Comparison of ENCODE assay signal across 8 mouse cellular contexts in the genomic region with DNA sequence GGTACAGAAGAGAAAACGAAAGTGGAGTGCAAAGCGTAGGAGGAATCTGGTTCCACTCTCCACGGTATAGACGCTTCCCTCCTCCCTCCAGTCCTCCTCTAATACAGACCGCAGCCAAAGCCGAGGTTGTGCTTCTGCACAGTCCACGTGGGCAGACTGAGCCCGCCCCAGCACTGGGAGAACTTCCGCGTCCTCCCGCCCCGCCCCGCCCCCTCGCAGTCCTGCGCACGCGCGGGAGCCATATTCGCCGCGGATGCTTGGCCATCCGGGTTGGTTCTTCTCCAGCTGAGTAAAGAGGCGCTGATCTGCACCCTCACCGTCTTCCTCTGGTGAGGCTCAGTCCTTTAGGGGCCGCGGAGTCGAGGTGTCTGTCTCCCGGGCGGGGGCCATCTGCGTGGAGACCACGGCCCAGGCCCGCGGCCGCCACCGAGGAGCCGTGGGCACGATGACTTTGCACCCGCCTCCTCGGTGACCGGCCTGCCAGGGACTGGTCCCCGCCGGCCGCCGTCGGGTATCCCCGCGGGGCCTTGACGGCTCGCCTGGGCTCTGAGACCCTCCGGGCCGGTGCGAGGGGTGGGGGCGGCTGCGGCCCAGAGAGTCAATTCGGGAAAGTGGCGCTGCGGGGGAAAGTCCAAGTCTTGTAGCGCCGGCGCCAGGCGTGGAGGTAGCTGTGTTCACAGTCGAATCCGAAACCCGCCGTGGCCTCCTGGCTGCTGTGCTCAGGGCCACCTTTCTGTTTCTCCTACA. TPM values are rescaled to one million over a fixed set of nuclear protein-coding genes. Genes with fewer than 3 reads are reported as not detected.
DNase-seq lines count a peak whose midpoint lies in the region; ATAC-seq and TF ChIP-seq lines count a peak whose summit lies in the region.

A gene (plus strand): TSS at position 216 of the 747 bp plus-strand sequence.
A gene (minus strand): TSS at position 424 of the 747 bp plus-strand sequence.

- DNase-seq in CD4-positive helper T cell, adult 2 months (ENCODE audit: low read depth, low spot score) = peak; percentile 98
- peak; percentile 85 for DNase-seq in brain, embryonic 18.5 days (ENCODE audit: low read depth, low spot score)
- DNase-seq in kidney, postnatal 0 days (ENCODE audit: low spot score) = peak; percentile 97
- peak; percentile 92 for DNase-seq in liver, embryonic 11.5 days (ENCODE audit: low spot score)
- peak; percentile 97 for DNase-seq in naive thymus-derived CD4-positive, alpha-beta T cell, adult 2 months (ENCODE audit: low read depth)

- TF ChIP-seq CTCF in kidney, postnatal 0 days (IDR thresholded peaks at IDR 0.05; ENCODE audit: low read depth) = no peak

- H3K27ac ChIP-seq in heart, embryonic 12.5 days (ENCODE audit: poor library complexity, severe bottlenecking) = peak within 1 kb of the TSS; percentile 91
- H3K27ac ChIP-seq in kidney, postnatal 0 days = peak within 1 kb of the TSS; percentile 84
- H3K27ac ChIP-seq in liver, embryonic 11.5 days (ENCODE audit: low read depth, low read length) = peak within 1 kb of the TSS; percentile 78
- peak within 1 kb of the TSS; percentile 91 for H3K27ac ChIP-seq in stomach, embryonic 14.5 days (ENCODE audit: low read length)

- under 1% methylated on average over 64 of the region's 65 CpGs for WGBS in heart, embryonic 12.5 days
- under 1% methylated on average over 65 of the region's 65 CpGs for WGBS in kidney, postnatal 0 days
- WGBS in liver, embryonic 11.5 days = under 1% methylated on average over 62 of the region's 65 CpGs
- WGBS in stomach, embryonic 14.5 days = under 1% methylated on average over 65 of the region's 65 CpGs

- H3K4me2 ChIP-seq in heart, embryonic 12.5 days = peak within 1 kb of the TSS; percentile 77
- H3K4me2 ChIP-seq in kidney, postnatal 0 days (ENCODE audit: low read length) = peak within 1 kb of the TSS; percentile 72
- peak within 1 kb of the TSS; percentile 81 for H3K4me2 ChIP-seq in liver, embryonic 11.5 days
- H3K4me2 ChIP-seq in stomach, embryonic 14.5 days (replicated peaks; ENCODE audit: low read depth, low read length) = peak within 1 kb of the TSS; percentile 78

- H3K4me3 ChIP-seq in heart, embryonic 12.5 days = peak within 1 kb of the TSS; percentile 79
- H3K4me3 ChIP-seq in kidney, postnatal 0 days (replicated peaks; ENCODE audit: low read depth, low read length) = peak within 1 kb of the TSS; percentile 83
- H3K4me3 ChIP-seq in liver, embryonic 11.5 days (ENCODE audit: low read depth, low read length) = peak within 1 kb of the TSS; percentile 79
- H3K4me3 ChIP-seq in stomach, embryonic 14.5 days (ENCODE audit: low read depth, low read length) = peak within 1 kb of the TSS; percentile 81

- H3K36me3 ChIP-seq in heart, embryonic 12.5 days = peaks cover 32% of the 10 kb centered on the region
- peaks cover 24% of the 10 kb centered on the region for H3K36me3 ChIP-seq in kidney, postnatal 0 days (ENCODE audit: insufficient read depth, low read length)
- H3K36me3 ChIP-seq in liver, embryonic 11.5 days (ENCODE audit: control insufficient read depth, insufficient read depth, low read length) = peaks cover 17% of the 10 kb centered on the region
- peaks cover 23% of the 10 kb centered on the region for H3K36me3 ChIP-seq in stomach, embryonic 14.5 days (ENCODE audit: control insufficient read depth, insufficient read depth, low read length)

- peaks cover 10% of the 10 kb centered on the region for H3K4me1 ChIP-seq in heart, embryonic 12.5 days (replicated peaks)
- H3K4me1 ChIP-seq in kidney, postnatal 0 days (replicated peaks; ENCODE audit: insufficient read depth, low read length) = peaks cover 9% of the 10 kb centered on the region
- peaks cover 14% of the 10 kb centered on the region for H3K4me1 ChIP-seq in liver, embryonic 11.5 days (replicated peaks; ENCODE audit: control insufficient read depth, insufficient read depth, low read length)
- H3K4me1 ChIP-seq in stomach, embryonic 14.5 days (ENCODE audit: control insufficient read depth, insufficient read depth, low read length) = peaks cover 12% of the 10 kb centered on the region; the same call in 1 of the 2 replicates

- no peaks in the 10 kb centered on the region for H3K27me3 ChIP-seq in heart, embryonic 12.5 days (replicated peaks)
- H3K27me3 ChIP-seq in kidney, postnatal 0 days (ENCODE audit: insufficient read depth, low read length) = no peaks in the 10 kb centered on the region
- H3K27me3 ChIP-seq in liver, embryonic 11.5 days (replicated peaks; ENCODE audit: control insufficient read depth, insufficient read depth, low read length) = no peaks in the 10 kb centered on the region
- H3K27me3 ChIP-seq in stomach, embryonic 14.5 days (ENCODE audit: control insufficient read depth, insufficient read depth, low read length) = no peaks in the 10 kb centered on the region

- H3K9me3 ChIP-seq in heart, embryonic 12.5 days (replicated peaks) = no peaks in the 10 kb centered on the region
- H3K9me3 ChIP-seq in kidney, postnatal 0 days (replicated peaks; ENCODE audit: low read length) = no peaks in the 10 kb centered on the region
- no peaks in the 10 kb centered on the region for H3K9me3 ChIP-seq in liver, embryonic 11.5 days (ENCODE audit: control insufficient read depth, low read length)
- H3K9me3 ChIP-seq in stomach, embryonic 14.5 days (ENCODE audit: control insufficient read depth, low read depth, low read length) = no peaks in the 10 kb centered on the region

- H3K9ac ChIP-seq in heart, embryonic 12.5 days = peak within 1 kb of the TSS; percentile 84
- peak within 1 kb of the TSS; percentile 85 for H3K9ac ChIP-seq in kidney, postnatal 0 days (ENCODE audit: low read depth, low read length)
- peak within 1 kb of the TSS; percentile 84 for H3K9ac ChIP-seq in liver, embryonic 11.5 days (ENCODE audit: low read depth, low read length)
- peak within 1 kb of the TSS; percentile 78 for H3K9ac ChIP-seq in stomach, embryonic 14.5 days (replicated peaks; ENCODE audit: low read depth, low read length)

- peak; percentile 95 for ATAC-seq in erythroid progenitor cell, adult 5-6 weeks (replicated peaks; ENCODE audit: low FRiP score, poor library complexity, severe bottlenecking)
- peak; percentile 99 for ATAC-seq in heart, embryonic 12.5 days (ENCODE audit: insufficient number of reproducible peaks, low FRiP score)
- peak; percentile 98 for ATAC-seq in kidney, postnatal 0 days (replicated peaks; ENCODE audit: low FRiP score, low read depth)
- peak; percentile 99 for ATAC-seq in liver, embryonic 11.5 days (replicated peaks; ENCODE audit: low FRiP score)
- ATAC-seq in stomach, embryonic 14.5 days (ENCODE audit: insufficient number of reproducible peaks, insufficient read depth, low FRiP score, low read depth) = peak; percentile 100

RNA-seq across cellular contexts. Expression of the first gene that starts in this region (rescaled TPM):
- total RNA-seq in erythroid progenitor cell, adult 5-6 weeks (2015; ENCODE audit: low replicate concordance) = 93.1 and 102 TPM in 2 replicates
- 60.1 and 70.1 TPM in 2 replicates for total RNA-seq in erythroid progenitor cell, adult 5-6 weeks (2017; ENCODE audit: low replicate concordance)
- polyA plus RNA-seq in heart, embryonic 12.5 days (2016; fragmentation: Nextera tagmentation; extraction: Ambion mirVana) = 237 and 247 TPM in 2 replicates
- polyA plus RNA-seq in kidney, postnatal 0 days (2015; fragmentation: Nextera tagmentation; extraction: Ambion mirVana) = 317 and 325 TPM in 2 replicates
- 326 and 329 TPM in 2 replicates for polyA plus RNA-seq in liver, embryonic 11.5 days (2014; fragmentation: Nextera tagmentation; extraction: Ambion mirVana)
- 274 and 278 TPM in 2 replicates for polyA plus RNA-seq in stomach, embryonic 14.5 days (2014; fragmentation: Nextera tagmentation; extraction: Ambion mirVana)

RNA-seq across cellular contexts. Expression of the second gene that starts in this region (rescaled TPM):
- total RNA-seq in erythroid progenitor cell, adult 5-6 weeks (2015; ENCODE audit: low replicate concordance) = not detected in 2 replicates
- not detected in 2 replicates for total RNA-seq in erythroid progenitor cell, adult 5-6 weeks (2017; ENCODE audit: low replicate concordance)
- polyA plus RNA-seq in heart, embryonic 12.5 days (2016; fragmentation: Nextera tagmentation; extraction: Ambion mirVana) = 0.35 and 0.38 TPM in 2 replicates
- 0.72 and 1.1 TPM in 2 replicates for polyA plus RNA-seq in kidney, postnatal 0 days (2015; fragmentation: Nextera tagmentation; extraction: Ambion mirVana)
- 0.91 and 1.3 TPM in 2 replicates for polyA plus RNA-seq in liver, embryonic 11.5 days (2014; fragmentation: Nextera tagmentation; extraction: Ambion mirVana)
- 0.48 and 0.68 TPM in 2 replicates for polyA plus RNA-seq in stomach, embryonic 14.5 days (2014; fragmentation: Nextera tagmentation; extraction: Ambion mirVana)

Comparison
In these comparisons a context has a peak if more than half of its experiments do, and no peak if none do; other contexts are left out.
1. Peak in every context shown above with its lines: DNase-seq, ATAC-seq, H3K4me3 ChIP-seq and H3K27ac ChIP-seq.